Mouse (Mus musculus) limb, embryonic 15.5 days (tissue): ENCODE results near the gene Tspan31. TPM values are rescaled to one million over a fixed set of nuclear protein-coding genes. Genes with fewer than 3 reads are reported as not detected.

Experiments
- ATAC-seq: fragments of 200-750 bp; cut with Nextera tagmentation; 2 replicates; pipeline ENCODE4 v1.8.0; 2017; ENCODE audit warnings: low read depth, moderate TSS enrichment; ENCODE audit not compliant: insufficient number of reproducible peaks, low FRiP score, low TSS enrichment
- H3K27ac ChIP-seq: fragments of 300-500 bp; sonication (generic); 2 replicates; pipeline ENCODE4 v1.5.1; 2015; ENCODE audit warnings: moderate library complexity, mild to moderate bottlenecking, inconsistent platforms
- H3K27me3 ChIP-seq: fragments of 300-500 bp; sonication (generic); 2 replicates; pipeline ENCODE4 v1.6.1; 2015; ENCODE audit warnings: inconsistent platforms
- H3K36me3 ChIP-seq: fragments of 300-500 bp; sonication (generic); 2 replicates; pipeline ENCODE4 v1.6.1; 2015; ENCODE audit warnings: inconsistent platforms
- H3K4me1 ChIP-seq: fragments of 300-500 bp; sonication (generic); 2 replicates; pipeline ENCODE4 v1.6.1; 2015; ENCODE audit warnings: inconsistent platforms
- H3K4me2 ChIP-seq: fragments of 300-500 bp; sonication (generic); 2 replicates; pipeline ENCODE4 v1.6.1; 2015; ENCODE audit warnings: mild to moderate bottlenecking, inconsistent platforms
- H3K4me3 ChIP-seq: fragments of 300-500 bp; sonication (generic); 2 replicates; pipeline ENCODE4 v1.5.1; 2015; ENCODE audit warnings: mild to moderate bottlenecking, inconsistent platforms
- H3K9ac ChIP-seq: fragments of 300-500 bp; sonication (generic); 2 replicates; pipeline ENCODE4 v1.6.1; 2015; ENCODE audit warnings: inconsistent platforms
- H3K9me3 ChIP-seq: fragments of 300-500 bp; sonication (generic); 2 replicates; pipeline ENCODE4 v1.6.1; 2016; ENCODE audit warnings: inconsistent platforms
- WGBS: fragments of 180-500 bp; shearing (Covaris S2); methylation state at CpG from one replicate; pipeline ENCODE4 v1.1.7; 2015; 5-methylcytosine and 5-hydroxymethylcytosine counted together
- polyA plus RNA-seq: library from polyadenylated mRNA; unstranded; fragments of >200 nt; fragmentation: Nextera tagmentation; extraction: Ambion mirVana; gene quantifications from 2 replicates; pipeline ENCODE4 v1.2.1, GENCODE M21; 2015

Tspan31 gene
- polyA plus RNA-seq, 1 experiment from 2014 or later: 161 TPM

GRCm38 (mm10) chr10:127081996-127082620, 12.0 kb upstream of the Tspan31 start:
- Histone ChIP-seq H3K27ac (no peak overlapping the region), H3K9me3 (no peaks in the 10 kb centered on the region), H3K27me3 (peaks cover 92% of the 10 kb centered on the region), H3K4me2 (peak overlapping the region; percentile 45; the same call in 1 of the 2 replicates), H3K4me1 (peaks cover 40% of the 10 kb centered on the region), H3K36me3 (no peaks in the 10 kb centered on the region), H3K9ac (no peak overlapping the region), H3K4me3 (peak overlapping the region; percentile 27; the same call in 1 of the 2 replicates)
- ATAC-seq: peak; percentile 23; the same call in 1 of the 2 replicates
- WGBS: 29% methylated on average over 8 of the region's 8 CpGs

- peaks cover 95% of the 10 kb centered on the region for H3K27me3 ChIP-seq
- no peaks in the 10 kb centered on the region for H3K36me3 ChIP-seq
- no peak overlapping the region for H3K9ac ChIP-seq
- H3K4me3 ChIP-seq: peak overlapping the region; percentile 27
- H3K9me3 ChIP-seq: no peaks in the 10 kb centered on the region
- peak overlapping the region; percentile 45 for H3K4me2 ChIP-seq
- ATAC-seq: no peak
- H3K4me1 ChIP-seq: peaks cover 40% of the 10 kb centered on the region
- 4% methylated on average over 47 of the region's 48 CpGs for WGBS
- H3K27ac ChIP-seq: no peak overlapping the region
These were observed 11.1 kb upstream of the Tspan31 start for GRCm38 (mm10) chr10:127080901-127081780.

GRCm38 (mm10) chr10:127079665-127080391, 9.8 kb upstream of the Tspan31 start:
- H3K4me3 ChIP-seq: peak overlapping the region; percentile 43
- peak overlapping the region; percentile 37 for H3K9ac ChIP-seq
- peak overlapping the region; percentile 87 for H3K4me2 ChIP-seq
- H3K9me3 ChIP-seq: no peaks in the 10 kb centered on the region
- WGBS: 5% methylated on average over 67 of the region's 70 CpGs
- H3K4me1 ChIP-seq: peaks cover 40% of the 10 kb centered on the region
- H3K27ac ChIP-seq: no peak overlapping the region
- no peak for ATAC-seq
- H3K27me3 ChIP-seq: peaks cover 99% of the 10 kb centered on the region
- H3K36me3 ChIP-seq: no peaks in the 10 kb centered on the region

DNA sequence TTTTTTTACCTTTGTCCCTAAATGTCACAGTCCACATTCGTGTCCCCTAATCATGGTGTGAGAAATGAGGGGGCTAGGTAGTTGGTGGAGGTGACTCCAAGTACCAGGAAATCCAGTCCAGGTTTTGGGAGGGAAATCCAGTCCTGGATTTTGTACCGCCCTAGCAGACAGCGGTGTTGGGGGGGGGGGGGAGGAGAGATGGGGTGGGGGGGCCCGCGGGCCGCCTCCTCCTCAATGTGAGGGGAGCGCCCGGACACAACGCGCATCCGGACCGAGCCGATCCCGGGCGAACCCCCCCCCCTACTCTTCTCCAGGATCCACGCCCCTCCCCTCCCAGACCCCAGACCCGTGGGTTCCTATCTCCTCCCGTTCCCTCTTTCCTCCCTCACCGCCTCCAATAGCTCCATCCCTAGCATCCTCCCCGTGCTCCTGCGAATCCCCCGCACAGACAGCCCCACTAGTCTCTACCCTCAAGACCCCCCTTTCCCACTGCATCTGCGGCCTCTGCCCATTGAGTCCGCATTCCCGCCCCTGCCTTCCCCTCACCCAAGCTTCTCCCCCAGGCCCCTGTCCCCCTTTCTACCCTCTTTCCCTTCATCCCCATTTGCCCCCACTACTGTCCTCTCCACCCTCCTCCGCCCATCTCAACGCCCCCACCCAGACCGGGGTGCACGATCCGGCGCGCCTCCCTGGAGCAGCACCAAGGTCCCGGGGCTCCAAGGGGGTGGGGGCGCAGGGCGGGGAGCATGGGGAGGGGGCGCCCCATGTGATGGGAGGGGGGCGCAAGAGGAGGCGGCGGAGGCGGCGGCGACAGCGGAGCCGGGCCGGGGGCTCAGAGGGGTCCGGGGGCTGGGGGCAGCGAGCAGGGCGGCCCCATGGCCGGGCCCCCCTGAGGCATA, 8.9 kb upstream of the Tspan31 start:
- Histone ChIP-seq H3K4me1 (peaks cover 40% of the 10 kb centered on the region), H3K4me3 (peak overlapping the region; percentile 43), H3K9me3 (no peaks in the 10 kb centered on the region), H3K27me3 (peaks cover 93% of the 10 kb centered on the region), H3K36me3 (no peaks in the 10 kb centered on the region), H3K27ac (no peak overlapping the region), H3K9ac (peak overlapping the region; percentile 37), H3K4me2 (peak overlapping the region; percentile 87)
- 1% methylated on average over 31 of the region's 49 CpGs for WGBS
- ATAC-seq: peak; percentile 12; the same call in 1 of the 2 replicates

- peaks cover 85% of the 10 kb centered on the region for H3K27me3 ChIP-seq
- no peaks in the 10 kb centered on the region for H3K9me3 ChIP-seq
- no peak overlapping the region for H3K9ac ChIP-seq
- 2% methylated on average over 11 of the region's 12 CpGs for WGBS
- no peak for ATAC-seq
- H3K4me1 ChIP-seq: peaks cover 40% of the 10 kb centered on the region
- H3K4me2 ChIP-seq: peak overlapping the region; percentile 87; the same call in 1 of the 2 replicates
- peak overlapping the region; percentile 43 for H3K4me3 ChIP-seq
- H3K36me3 ChIP-seq: no peaks in the 10 kb centered on the region
- no peak overlapping the region for H3K27ac ChIP-seq
These were observed 8.1 kb upstream of the Tspan31 start for GRCm38 (mm10) chr10:127078001-127078676.

DNA sequence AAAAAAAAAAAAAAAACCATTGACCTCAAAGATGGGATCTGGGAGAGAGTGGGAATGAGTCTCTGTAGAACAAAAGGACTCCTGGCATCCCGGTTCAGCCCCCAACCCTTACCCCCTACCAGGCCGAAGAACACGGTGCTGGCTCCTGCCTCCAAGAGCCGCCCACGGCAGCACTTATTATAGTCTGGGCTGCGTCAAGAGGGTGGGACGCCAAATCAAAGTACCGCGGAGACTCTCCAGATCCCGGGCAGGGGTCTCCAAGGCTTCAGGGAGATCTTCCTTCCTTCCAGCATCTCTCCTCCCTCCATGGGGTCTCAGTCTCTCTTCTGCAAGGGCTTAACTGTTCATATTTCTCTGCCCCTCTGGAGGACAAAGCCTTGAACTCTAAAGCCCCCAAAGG, 7.5 kb upstream of the Tspan31 start:
- ATAC-seq: no peak
- Histone ChIP-seq H3K27me3 (peaks cover 79% of the 10 kb centered on the region), H3K36me3 (no peaks in the 10 kb centered on the region), H3K4me2 (no peak overlapping the region), H3K4me3 (no peak overlapping the region), H3K27ac (no peak overlapping the region), H3K9ac (no peak overlapping the region), H3K4me1 (peaks cover 40% of the 10 kb centered on the region), H3K9me3 (no peaks in the 10 kb centered on the region)
- WGBS: 2% methylated on average over 10 of the region's 10 CpGs

DNA sequence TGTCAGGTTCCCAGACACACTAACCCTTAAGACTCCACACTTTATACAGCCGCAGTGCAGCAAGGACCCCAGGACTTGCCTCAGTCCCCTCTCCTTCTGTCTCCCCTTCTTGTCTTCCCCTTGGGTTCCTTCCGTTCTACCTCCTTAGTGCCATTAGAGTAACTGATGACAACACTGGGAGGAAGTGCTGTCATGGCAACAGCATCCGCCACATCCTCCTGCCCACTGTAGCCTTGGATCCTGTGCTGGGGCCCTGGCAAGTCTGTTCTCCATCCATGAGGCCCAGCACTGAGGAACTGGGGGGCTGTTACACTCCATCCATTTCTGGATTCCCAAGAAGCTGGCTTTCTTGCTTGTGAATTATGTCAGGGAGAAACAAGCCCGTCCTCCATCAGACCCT, 6.0 kb upstream of the Tspan31 start:
- Histone ChIP-seq H3K36me3 (no peaks in the 10 kb centered on the region), H3K9ac (no peak overlapping the region), H3K27me3 (peaks cover 64% of the 10 kb centered on the region), H3K9me3 (no peaks in the 10 kb centered on the region), H3K4me1 (peaks cover 34% of the 10 kb centered on the region), H3K4me3 (no peak overlapping the region), H3K4me2 (no peak overlapping the region), H3K27ac (no peak overlapping the region)
- no peak for ATAC-seq
- WGBS: 27% methylated on average over 4 of the region's 4 CpGs

DNA sequence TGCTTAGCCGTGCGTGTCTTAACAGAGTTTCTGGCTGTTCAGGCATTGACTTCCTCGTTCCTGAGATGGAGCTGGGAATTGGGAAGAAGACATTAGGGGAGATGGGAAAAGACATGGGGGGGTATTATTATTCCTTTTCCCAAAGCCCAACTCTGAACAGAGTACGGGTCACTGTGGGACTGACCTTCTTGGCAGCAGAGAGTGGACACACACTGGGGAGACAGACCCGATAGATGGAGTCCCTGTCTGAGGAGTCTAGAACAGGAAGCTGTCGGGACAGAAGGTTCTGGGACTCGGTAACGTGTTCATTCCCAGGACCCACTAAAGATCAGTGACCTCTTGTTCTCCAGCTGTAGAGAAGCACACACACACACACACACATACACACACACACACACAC, 5.6 kb upstream of the Tspan31 start:
- WGBS: 54% methylated on average over 8 of the region's 8 CpGs
- Histone ChIP-seq H3K36me3 (no peaks in the 10 kb centered on the region), H3K27me3 (peaks cover 60% of the 10 kb centered on the region), H3K4me2 (no peak overlapping the region), H3K27ac (no peak overlapping the region), H3K9ac (no peak overlapping the region), H3K4me1 (peaks cover 34% of the 10 kb centered on the region), H3K9me3 (no peaks in the 10 kb centered on the region), H3K4me3 (no peak overlapping the region)
- no peak for ATAC-seq

DNA sequence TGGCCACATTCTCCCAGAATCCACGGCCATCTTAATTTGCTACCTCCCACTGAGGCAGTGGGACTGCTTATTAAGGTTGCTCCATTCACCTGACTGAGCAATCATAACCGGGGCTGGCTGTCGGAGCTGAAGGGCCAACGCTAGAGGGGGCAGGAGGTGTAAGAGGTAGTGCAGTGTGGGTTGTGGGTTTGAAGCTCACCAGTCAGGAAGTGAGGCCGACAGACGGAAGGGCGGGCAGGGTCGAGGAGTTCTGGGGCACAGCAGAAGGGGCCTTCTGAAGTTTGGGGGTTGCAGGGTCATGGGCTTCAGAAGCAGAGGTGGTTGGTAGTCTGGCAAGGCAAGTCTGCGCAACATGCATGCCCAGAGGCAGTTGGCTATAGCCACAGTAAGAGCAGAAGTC, 5.0 kb upstream of the Tspan31 start, which contains the start of gene Agap2:
TSS of gene Agap2 (plus strand) at position 205 of the 400 bp plus-strand sequence.
- no peak within 1 kb of the TSS for H3K9ac ChIP-seq
- H3K27ac ChIP-seq: no peak within 1 kb of the TSS
- peaks cover 28% of the 10 kb centered on the region for H3K4me1 ChIP-seq
- no peaks in the 10 kb centered on the region for H3K9me3 ChIP-seq
- no peak within 1 kb of the TSS for H3K4me2 ChIP-seq
- H3K4me3 ChIP-seq: no peak within 1 kb of the TSS
- ATAC-seq: no peak
- H3K27me3 ChIP-seq: peaks cover 54% of the 10 kb centered on the region
- WGBS: 54% methylated on average over 9 of the region's 9 CpGs
- H3K36me3 ChIP-seq: no peaks in the 10 kb centered on the region

DNA sequence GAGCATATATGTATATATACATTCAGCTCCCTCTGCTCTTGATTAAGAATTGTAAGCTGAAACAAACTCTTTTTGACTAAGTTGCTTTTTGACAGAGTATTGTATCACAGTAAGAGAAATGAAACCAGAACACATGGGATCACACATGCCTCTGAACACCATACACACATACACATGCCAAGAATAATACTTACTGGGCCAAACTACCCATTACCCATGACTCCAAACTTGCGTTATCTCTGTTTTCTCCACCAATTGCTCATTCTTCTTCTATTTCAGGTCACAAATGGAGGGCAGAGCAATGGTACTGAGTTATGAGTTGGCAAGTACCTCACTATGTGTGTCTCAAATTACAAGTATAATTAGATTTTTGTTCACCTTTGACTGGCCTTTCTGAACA, 3.9 kb upstream of the Tspan31 start:
- Histone ChIP-seq H3K9ac (no peak overlapping the region), H3K4me3 (no peak overlapping the region), H3K27me3 (peaks cover 43% of the 10 kb centered on the region), H3K27ac (no peak overlapping the region), H3K4me2 (no peak overlapping the region), H3K36me3 (no peaks in the 10 kb centered on the region), H3K9me3 (no peaks in the 10 kb centered on the region), H3K4me1 (peaks cover 23% of the 10 kb centered on the region)
- ATAC-seq: no peak
- WGBS: 92% methylated on average over 1 of the region's 1 CpGs
